Mouse (Mus musculus) lung, embryonic 14.5 days (tissue): ENCODE data around the gene Spon2. TPM values are rescaled to one million over a fixed set of nuclear protein-coding genes. Genes with fewer than 3 reads are reported as not detected.

Experiments
- ATAC-seq: fragments of 200-750 bp; cut with Nextera tagmentation; 2 replicates; pipeline ENCODE4 v1.8.0; 2017; ENCODE audit warnings: mild to moderate bottlenecking, moderate TSS enrichment, moderate library complexity; ENCODE audit not compliant: insufficient read depth
- DNase-seq: peaks from one replicate; pipeline ENCODE4 v3.0.0-alpha.2; 2015
- H3K27ac ChIP-seq: fragments of 300-500 bp; sonication (generic); 2 replicates; pipeline ENCODE4 v1.5.1; 2014; ENCODE audit warnings: low read depth, mild to moderate bottlenecking, moderate library complexity
- H3K27me3 ChIP-seq: fragments of 300-500 bp; sonication (generic); 2 replicates; pipeline ENCODE4 v1.6.1; 2014; ENCODE audit warnings: low read length, control low read depth; ENCODE audit not compliant: insufficient read depth
- H3K36me3 ChIP-seq: fragments of 300-500 bp; sonication (generic); 2 replicates; pipeline ENCODE4 v1.6.1; 2014; ENCODE audit warnings: control low read depth; ENCODE audit not compliant: insufficient read depth
- H3K4me1 ChIP-seq: fragments of 300-500 bp; sonication (generic); 2 replicates; pipeline ENCODE4 v1.6.1; 2014; ENCODE audit warnings: antibody characterized with exemption, control low read depth; ENCODE audit not compliant: insufficient read depth
- H3K4me2 ChIP-seq: fragments of 300-500 bp; sonication (generic); 2 replicates; pipeline ENCODE4 v1.6.1; 2014; ENCODE audit warnings: mild to moderate bottlenecking
- H3K4me3 ChIP-seq: fragments of 300-500 bp; sonication (generic); 2 replicates; pipeline ENCODE4 v1.5.1; 2014; ENCODE audit warnings: low read depth, low read length
- H3K9ac ChIP-seq: fragments of 300-500 bp; sonication (generic); 2 replicates; pipeline ENCODE4 v1.6.1; 2014
- H3K9me3 ChIP-seq: fragments of 300-500 bp; sonication (generic); 2 replicates; pipeline ENCODE4 v1.6.1; 2016; ENCODE audit warnings: low read depth, low read length, control low read depth
- CTCF ChIP-seq: IDR thresholded peaks from 2 replicates; pipeline ENCODE4 v1.5.1; 2016; ENCODE audit warnings: antibody characterized with exemption, low read depth
- WGBS: fragments of 180-500 bp; shearing (Covaris S2); extraction: QIAGEN DNeasy Blood & Tissue Kit; methylation state at CpG from one replicate; pipeline ENCODE4 v1.1.7; 2014; 5-methylcytosine and 5-hydroxymethylcytosine counted together
- polyA plus RNA-seq: library from polyadenylated mRNA; unstranded; fragments of >200 nt; fragmentation: Nextera tagmentation; extraction: Ambion mirVana; gene quantifications from 2 replicates; pipeline ENCODE4 v1.2.1, GENCODE M21; 2014

Gene Spon2
- polyA plus RNA-seq, 1 experiment from 2014 or later = 10.5 TPM

DNA sequence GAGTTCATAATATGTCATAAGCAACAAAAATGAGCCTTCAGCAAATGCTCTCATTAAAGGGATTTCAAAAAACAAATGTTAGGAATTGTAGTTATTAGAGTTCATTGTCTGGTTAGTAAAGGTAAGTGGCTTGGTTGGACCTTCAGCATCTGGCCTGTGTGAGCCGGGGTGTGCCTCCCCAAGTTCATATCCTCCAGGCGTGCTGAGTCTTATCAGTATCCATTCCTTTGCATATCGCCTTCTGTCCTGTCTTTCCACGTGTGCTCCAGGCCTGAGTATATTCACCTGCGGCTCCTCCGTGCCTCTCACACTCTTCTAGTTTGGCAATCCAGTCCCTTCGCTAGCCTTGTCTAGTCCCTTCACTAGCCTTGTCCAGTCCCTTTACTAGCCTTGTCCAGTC lies 11.9 kb downstream of the Spon2 start:
- no peak for TF ChIP-seq CTCF
- ATAC-seq (no peak), DNase-seq (no peak)
- Histone ChIP-seq H3K36me3 (no peaks in the 10 kb centered on the region), H3K9ac (no peak overlapping the region), H3K9me3 (no peaks in the 10 kb centered on the region), H3K4me1 (no peaks in the 10 kb centered on the region), H3K4me2 (no peak overlapping the region), H3K27me3 (no peaks in the 10 kb centered on the region), H3K27ac (no peak overlapping the region), H3K4me3 (no peak overlapping the region)
- 85% methylated on average over 7 of the region's 7 CpGs for WGBS

DNA sequence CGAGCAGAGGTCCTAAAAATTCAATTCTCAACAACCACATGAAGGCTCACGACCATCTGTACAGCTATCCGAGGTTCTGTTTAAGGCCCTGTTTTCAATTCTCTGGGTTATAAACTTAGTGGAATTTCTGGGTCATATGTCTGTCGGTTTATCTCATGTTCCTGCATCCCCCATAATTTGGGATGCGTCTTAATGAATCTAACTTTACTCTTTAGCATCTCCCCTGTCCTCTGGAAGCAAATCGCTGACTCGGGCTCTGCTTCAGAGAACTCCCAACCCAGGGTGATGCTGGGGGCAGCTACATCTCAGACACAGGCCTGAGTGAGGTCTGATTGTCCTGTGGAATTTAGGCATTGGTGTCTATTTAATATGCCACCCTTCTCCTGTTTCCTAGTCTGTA lies 14.0 kb downstream of the Spon2 start:
- DNase-seq (no peak), ATAC-seq (no peak)
- TF ChIP-seq CTCF = no peak
- Histone ChIP-seq H3K4me2 (peak overlapping the region; percentile 54), H3K27ac (no peak overlapping the region), H3K36me3 (no peaks in the 10 kb centered on the region), H3K9ac (no peak overlapping the region), H3K4me3 (no peak overlapping the region), H3K27me3 (no peaks in the 10 kb centered on the region), H3K4me1 (no peaks in the 10 kb centered on the region), H3K9me3 (no peaks in the 10 kb centered on the region)
- WGBS = 74% methylated on average over 7 of the region's 7 CpGs

- H3K9ac ChIP-seq = 0 out of 2 replicates have a peak overlapping the region, but pooled peaks have one; percentile 9
These were observed 14.5 kb downstream of the Spon2 start for GRCm38 (mm10) chr5:33203691-33204242.

GRCm38 (mm10) chr5:33203171-33203565 lies 15.1 kb downstream of the Spon2 start:
- Histone ChIP-seq H3K36me3 (no peaks in the 10 kb centered on the region), H3K4me1 (no peaks in the 10 kb centered on the region), H3K27ac (no peak overlapping the region), H3K4me2 (no peak overlapping the region), H3K9ac (no peak overlapping the region), H3K27me3 (no peaks in the 10 kb centered on the region), H3K4me3 (no peak overlapping the region), H3K9me3 (no peaks in the 10 kb centered on the region)
- no peak for TF ChIP-seq CTCF
- no peak for DNase-seq
- WGBS = 65% methylated on average over 6 of the region's 6 CpGs
- no peak for ATAC-seq

More at GRCm38 (mm10) chr5:33203691-33204242, 14.5 kb downstream of the Spon2 start:
- Histone ChIP-seq H3K36me3 (no peaks in the 10 kb centered on the region), H3K27me3 (no peaks in the 10 kb centered on the region), H3K4me1 (no peaks in the 10 kb centered on the region), H3K4me2 (peak overlapping the region; percentile 54), H3K4me3 (peak overlapping the region; percentile 9; the same call in 1 of the 2 replicates), H3K27ac (no peak overlapping the region), H3K9me3 (no peaks in the 10 kb centered on the region)
- ATAC-seq = peak; percentile 81
- peak; percentile 97 for DNase-seq
- WGBS = 11% methylated on average over 9 of the region's 9 CpGs
- TF ChIP-seq CTCF = peak; percentile 100

DNA sequence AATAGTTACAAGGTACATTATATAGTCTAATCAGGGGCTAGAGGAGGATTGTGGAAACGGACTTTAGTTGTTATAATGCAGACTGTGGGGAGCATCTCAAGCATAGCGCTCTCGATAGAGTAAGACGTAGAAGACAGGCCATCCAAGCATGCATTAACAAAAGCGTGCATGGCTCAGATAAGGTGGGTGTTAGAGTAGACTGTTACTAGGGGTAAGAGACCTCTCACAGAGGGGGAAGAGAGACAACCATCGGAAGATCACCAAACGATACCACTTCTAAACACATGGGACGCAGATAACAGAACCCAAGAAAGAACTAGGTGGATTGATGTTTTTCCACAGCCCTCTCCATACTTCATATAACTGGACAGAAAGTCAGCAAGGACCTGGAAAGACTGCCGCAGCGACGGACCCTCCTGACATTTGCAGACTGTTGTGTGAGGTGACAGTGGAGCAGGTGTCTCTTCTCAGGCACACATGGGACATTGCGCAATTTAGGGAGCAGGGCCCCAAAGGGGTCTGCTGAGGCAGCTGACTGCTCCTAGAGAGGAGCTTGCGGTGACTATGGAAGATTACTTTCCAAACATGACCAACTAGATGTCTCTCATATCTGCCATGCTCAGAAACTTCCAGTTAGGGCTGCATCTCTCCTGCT lies 15.6 kb downstream of the Spon2 start:
- Histone ChIP-seq H3K36me3 (no peaks in the 10 kb centered on the region), H3K27me3 (no peaks in the 10 kb centered on the region), H3K4me2 (no peak overlapping the region), H3K4me1 (no peaks in the 10 kb centered on the region), H3K27ac (no peak overlapping the region), H3K4me3 (no peak overlapping the region), H3K9me3 (no peaks in the 10 kb centered on the region), H3K9ac (no peak overlapping the region)
- ATAC-seq (no peak), DNase-seq (peak; percentile 52)
- 50% methylated on average over 13 of the region's 13 CpGs for WGBS
- no peak for TF ChIP-seq CTCF

DNA sequence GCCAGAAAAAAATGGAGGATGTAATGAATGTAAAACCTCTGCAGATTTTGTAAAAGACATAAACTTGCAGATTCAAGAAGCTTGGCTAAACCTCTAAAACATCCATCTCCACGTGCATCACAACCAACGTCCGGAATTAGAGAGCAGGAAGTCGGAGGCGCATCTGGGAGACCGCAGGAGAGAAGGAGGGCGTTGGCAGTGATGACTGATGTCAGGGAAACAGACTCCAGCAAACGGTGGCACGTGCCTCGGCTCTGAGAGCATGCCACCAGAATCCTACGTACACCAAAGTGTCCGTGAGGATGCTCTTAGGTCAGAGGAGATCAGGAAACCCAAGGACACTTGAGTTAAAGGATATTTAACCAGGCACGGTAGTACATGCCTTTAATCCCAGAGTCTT lies 16.6 kb downstream of the Spon2 start:
- no peaks in the 10 kb centered on the region for H3K9me3 ChIP-seq
- no peak overlapping the region for H3K9ac ChIP-seq
- no peak for TF ChIP-seq CTCF
- H3K27me3 ChIP-seq = no peaks in the 10 kb centered on the region
- ATAC-seq = no peak
- H3K36me3 ChIP-seq = no peaks in the 10 kb centered on the region
- H3K4me1 ChIP-seq = no peaks in the 10 kb centered on the region
- DNase-seq = no peak
- 29% methylated on average over 13 of the region's 13 CpGs for WGBS
- H3K4me2 ChIP-seq = no peak overlapping the region
- no peak overlapping the region for H3K4me3 ChIP-seq
- no peak overlapping the region for H3K27ac ChIP-seq

- TF ChIP-seq CTCF = no peak
- H3K27ac ChIP-seq = no peak overlapping the region
- H3K27me3 ChIP-seq = no peaks in the 10 kb centered on the region
- WGBS = 30% methylated on average over 1 of the region's 1 CpGs
- ATAC-seq (no peak), DNase-seq (no peak)
- H3K9ac ChIP-seq = no peak overlapping the region
- H3K4me2 ChIP-seq = no peak overlapping the region
- H3K4me1 ChIP-seq = no peaks in the 10 kb centered on the region
- no peak overlapping the region for H3K4me3 ChIP-seq
- H3K9me3 ChIP-seq = no peaks in the 10 kb centered on the region
- H3K36me3 ChIP-seq = no peaks in the 10 kb centered on the region
These were observed 18.2 kb downstream of the Spon2 start for GRCm38 (mm10) chr5:33200071-33200470.
